Mouse (Mus musculus): ENCODE measurements around the gene Sbf1. TPM values are rescaled to one million over a fixed set of nuclear protein-coding genes. Genes with fewer than 3 reads are reported as not detected.

The Sbf1 gene
- total RNA-seq, 2 experiments from 2014 or later: 205 to 212 TPM

DNA sequence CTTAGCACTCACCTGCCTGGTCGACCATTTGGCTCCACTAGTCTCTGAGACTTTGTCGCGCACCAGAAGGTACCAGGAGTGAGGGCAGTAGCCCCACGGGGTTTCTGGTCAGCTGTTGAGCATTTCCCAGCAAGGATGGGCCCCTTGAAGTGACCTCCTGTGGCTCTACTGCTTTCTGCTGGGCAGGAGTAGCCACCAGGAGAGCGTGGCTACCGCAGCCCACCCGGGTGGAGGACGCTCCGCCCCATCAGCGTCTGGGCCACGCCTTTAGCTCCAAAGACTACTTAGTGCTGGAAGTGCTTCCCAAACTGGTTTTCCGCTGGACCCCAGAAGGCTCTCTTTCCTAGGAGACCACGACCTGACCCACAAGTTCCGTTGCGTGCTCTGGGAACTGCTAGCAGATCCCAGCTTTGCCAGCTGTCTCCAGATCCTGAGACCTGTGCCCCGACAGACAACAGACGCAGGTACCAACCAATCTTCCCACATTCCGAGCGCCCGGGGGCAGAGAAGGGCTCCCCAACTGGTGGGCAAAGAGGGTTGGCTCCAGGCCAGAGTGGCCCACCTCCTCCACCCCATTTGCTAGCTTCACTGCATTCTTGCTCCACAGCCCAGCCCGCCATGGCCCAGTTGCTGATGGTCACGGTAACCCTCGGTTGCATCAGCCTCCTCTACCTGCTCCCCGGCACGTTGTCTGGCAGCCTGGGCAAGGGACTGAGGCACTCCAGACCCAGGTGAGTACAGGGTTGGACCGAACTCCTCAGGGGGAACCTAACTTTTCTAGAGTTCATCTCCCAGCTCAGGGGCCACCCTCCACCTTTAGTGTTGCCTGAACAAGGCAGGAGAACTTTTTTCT, 7.8 kb upstream of the Sbf1 start, which contains the start of gene Adm2:
Gene Adm2 (plus strand): TSS at position 51 of the 853 bp plus-strand sequence.
- intact Hi-C loops (cut with DNase I): no loop called here
- no peak for DNase-seq (ENCODE audit: low spot score in 2 of 2)

GRCm38 (mm10) chr15:89321264-89321663, 6.2 kb upstream of the Sbf1 start:
- intact Hi-C loops (cut with DNase I): no loop called here

DNA sequence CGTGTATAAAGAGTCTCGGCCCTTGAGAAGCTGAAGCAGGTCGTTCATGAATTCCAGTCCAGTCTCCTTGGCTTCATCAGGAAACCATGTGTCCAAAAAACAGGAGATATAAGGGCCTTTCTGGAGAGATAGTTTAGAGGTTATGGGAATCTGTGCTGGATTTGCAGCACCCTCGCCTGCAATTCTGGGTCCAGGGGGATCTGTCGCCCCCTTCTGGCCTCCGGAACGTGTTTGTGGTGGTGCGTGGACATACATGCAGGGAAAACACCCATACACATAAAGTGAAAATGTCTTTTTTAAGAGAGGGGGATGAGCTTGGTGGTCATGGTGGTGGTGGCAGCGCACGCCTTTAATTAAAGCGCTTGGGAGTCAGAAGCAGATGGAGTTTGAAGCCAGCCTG, 1.0 kb upstream of the Sbf1 start:
- DNase-seq (ENCODE audit: low spot score in 2 of 2): no peak
- intact Hi-C loops (cut with DNase I): no loop called here

More at GRCm38 (mm10) chr15:89321264-89321663, 6.2 kb upstream of the Sbf1 start:
- DNase-seq (ENCODE audit: low spot score in 2 of 2): no peak

- DNase-seq (ENCODE audit: low spot score in 2 of 2): peak in 1 of 2 experiments; percentile 41
- intact Hi-C loops (cut with DNase I): loop anchor here (2.0 kb wide), 1 partner anchor 40 kb away; the partner anchor contains the start of genes Lmf2 and Ncaph2
Observed at GRCm38 (mm10) chr15:89314511-89315189, 461 bp downstream of the Sbf1 start.

- intact Hi-C loops (cut with DNase I): loop anchor here (2.0 kb wide), 1 partner anchor 41 kb away; the partner anchor contains the start of genes Lmf2 and Ncaph2
- DNase-seq (ENCODE audit: low spot score in 2 of 2): no peak
Observed at GRCm38 (mm10) chr15:89314107-89314506, 1.0 kb downstream of the Sbf1 start.

GRCm38 (mm10) chr15:89313359-89313758, 1.8 kb downstream of the Sbf1 start:
- no peak for DNase-seq (ENCODE audit: low spot score in 2 of 2)
- intact Hi-C loops (cut with DNase I): no loop called here

DNA sequence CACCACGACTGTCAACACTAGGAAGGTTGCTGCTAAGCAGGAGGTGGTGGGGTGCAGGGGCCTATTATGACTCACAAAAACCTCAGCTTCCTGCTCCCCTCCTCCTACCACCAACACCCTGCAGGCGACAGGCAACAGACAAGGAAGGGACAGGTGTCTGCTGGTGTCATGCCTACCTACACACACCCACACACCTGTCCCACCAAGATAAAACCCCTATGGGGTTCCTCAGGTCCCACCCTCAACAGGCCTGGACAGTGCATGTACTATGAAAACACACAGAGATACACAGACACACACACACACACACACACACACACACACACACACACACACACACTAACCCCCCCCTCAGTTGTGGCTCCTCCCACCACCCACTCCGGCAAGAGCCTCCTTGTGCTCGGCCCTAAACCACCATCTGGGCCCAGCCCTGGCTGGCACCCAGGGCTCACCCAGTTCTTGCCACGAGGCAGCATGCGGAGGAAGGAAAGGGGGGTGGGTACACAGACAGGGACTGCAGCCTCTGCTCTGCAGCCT, 5.1 kb downstream of the Sbf1 start:
- intact Hi-C loops (cut with DNase I): no loop called here
- peak; percentile 38 to 81 for DNase-seq (ENCODE audit: low spot score in 2 of 2)

DNA sequence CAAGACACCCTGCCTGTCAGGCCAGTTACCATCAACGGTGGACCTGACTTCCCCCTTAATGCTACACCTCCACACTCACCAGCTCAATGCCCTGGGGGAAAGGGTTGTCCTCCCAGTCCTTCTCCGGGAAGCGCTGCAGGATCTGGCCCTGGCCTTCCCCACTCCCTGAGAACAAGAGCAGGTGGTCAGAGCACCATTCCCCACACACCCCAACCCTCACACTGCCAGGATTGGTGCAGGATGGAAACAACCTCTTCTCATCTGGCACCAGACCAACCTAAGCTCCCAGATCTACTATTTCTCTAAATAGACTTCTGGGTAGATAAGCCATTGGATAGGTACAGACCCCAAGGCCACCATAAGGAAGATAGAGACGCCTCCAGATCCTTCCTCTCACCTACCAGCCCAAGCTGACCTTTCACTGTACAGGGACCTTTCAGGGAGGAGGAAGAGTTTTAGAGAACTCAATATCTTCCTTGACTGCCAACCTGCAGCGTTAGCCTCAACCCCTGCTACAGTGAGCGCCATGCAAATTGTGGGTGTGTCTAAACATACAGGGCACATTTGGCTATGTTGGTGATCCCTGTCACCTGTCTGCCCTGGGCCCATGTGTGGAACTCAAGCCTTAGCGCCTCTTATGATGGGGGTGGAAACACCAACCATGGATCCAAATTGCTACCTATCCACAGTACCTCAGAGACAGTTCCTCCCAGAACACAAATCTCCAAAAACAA, 6.5 kb downstream of the Sbf1 start:
- DNase-seq (ENCODE audit: low spot score in 2 of 2): peak in 1 of 2 experiments; percentile 6
- intact Hi-C loops (cut with DNase I): no loop called here

GRCm38 (mm10) chr15:89307461-89307860, 7.7 kb downstream of the Sbf1 start:
- intact Hi-C loops (cut with DNase I): no loop called here
- DNase-seq (ENCODE audit: low spot score in 2 of 2): peak in 1 of 2 experiments; percentile 1

DNA sequence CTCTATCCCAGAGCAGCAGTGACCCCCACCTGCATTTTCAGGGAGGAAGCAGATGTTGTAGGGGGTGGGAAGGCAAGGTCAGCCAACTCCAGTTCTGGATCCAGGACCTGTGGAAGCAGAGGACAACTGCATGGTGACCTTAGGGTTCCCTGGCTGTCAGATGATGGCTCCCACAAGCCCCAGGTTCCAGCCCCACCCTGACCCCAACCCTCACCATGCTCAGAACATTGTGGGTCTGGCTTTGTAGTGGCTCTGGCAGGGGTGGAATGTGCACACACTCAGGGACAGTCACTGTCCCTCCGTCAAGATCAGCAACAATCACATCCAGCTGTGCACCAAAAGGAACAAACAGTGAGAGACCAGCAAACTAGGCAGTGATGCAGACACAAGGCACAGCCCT, 9.1 kb downstream of the Sbf1 start:
- DNase-seq (ENCODE audit: low spot score in 2 of 2): no peak
- intact Hi-C loops (cut with DNase I): no loop called here

DNA sequence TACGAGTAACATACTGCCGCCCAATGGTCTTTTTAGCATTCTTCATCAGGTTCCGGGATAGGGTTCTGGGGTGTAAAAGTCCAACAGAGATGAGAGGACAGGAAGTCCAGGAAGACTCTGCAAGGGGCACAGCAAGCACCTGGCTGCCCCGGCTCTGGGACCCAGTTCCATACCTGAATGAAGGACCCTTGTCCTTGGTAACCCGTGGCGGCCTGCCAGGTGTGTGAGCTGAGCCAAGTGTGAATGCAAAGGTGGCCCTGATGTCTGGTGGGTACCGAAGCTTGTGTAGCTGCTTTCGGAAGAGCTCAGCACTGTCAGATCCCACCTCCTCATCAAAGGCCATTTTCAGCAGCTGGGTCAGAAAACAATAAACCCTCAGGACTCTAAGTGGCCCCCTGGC, 14.5 kb downstream of the Sbf1 start:
- no peak for DNase-seq (ENCODE audit: low spot score in 2 of 2)
- intact Hi-C loops (cut with DNase I): no loop called here

DNA sequence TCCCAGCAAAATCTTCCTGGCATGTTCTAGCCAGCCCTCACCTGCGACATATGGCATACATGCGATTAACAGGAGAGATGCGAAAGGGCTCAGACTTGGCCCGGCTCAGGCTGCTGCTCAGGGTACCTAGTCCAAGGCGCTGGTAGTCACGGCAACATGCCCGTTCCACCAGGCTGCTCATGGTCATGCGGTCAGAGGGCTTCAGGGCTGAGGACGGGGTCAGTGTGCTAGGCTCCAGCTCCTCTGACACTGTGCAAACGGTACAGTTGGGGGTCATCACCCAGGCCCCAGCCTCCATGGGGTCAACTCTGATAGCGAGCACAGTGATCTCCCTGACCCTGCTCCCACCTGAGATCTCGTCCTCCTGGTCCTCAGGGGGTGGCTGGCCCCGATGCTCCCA, 14.9 kb downstream of the Sbf1 start:
- intact Hi-C loops (cut with DNase I): no loop called here
- DNase-seq (ENCODE audit: low spot score in 2 of 2): no peak

DNA sequence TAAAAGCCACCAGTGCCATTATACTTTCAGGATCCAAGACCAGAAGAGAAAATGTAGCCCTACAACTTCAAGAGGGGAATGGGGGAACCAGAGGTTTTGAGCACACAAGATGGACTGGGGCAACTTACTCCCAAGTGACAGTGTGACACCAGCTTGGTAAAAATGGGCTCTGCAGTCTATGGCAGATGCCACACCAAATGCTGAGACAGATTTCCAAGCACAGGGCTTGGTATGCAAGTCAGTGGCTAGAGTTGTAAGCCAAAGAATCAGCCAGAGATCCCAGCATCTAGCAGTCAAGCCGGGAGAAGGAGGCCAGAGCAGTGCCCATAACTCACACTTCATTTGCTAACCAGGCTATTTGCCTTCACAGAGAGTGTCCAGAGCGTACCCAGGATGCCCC, 17.4 kb downstream of the Sbf1 start:
- intact Hi-C loops (cut with DNase I): no loop called here
- no peak for DNase-seq (ENCODE audit: low spot score in 2 of 2)

DNA sequence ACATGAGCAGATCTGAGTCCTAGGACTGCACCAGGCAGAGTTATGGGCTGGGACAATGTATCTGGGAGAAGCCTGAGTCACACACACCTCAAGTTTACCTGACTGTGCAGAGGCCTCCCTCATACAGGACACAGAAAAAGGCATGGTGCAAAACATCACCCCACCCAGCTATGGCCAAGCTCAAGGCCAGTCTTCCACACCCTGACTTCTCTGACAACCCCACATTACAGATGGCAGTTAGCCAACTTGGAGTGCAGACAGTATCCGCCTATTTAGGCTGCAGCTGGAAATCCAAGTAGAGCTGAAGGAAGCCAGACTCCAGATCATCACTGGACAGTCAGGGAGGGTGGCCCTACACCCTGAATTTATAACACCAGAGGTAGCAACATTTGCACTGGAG, 18.6 kb downstream of the Sbf1 start:
- intact Hi-C loops (cut with DNase I): no loop called here
- DNase-seq (ENCODE audit: low spot score in 2 of 2): no peak

- intact Hi-C loops (cut with DNase I): no loop called here
- DNase-seq (ENCODE audit: low spot score in 2 of 2): no peak
Observed at GRCm38 (mm10) chr15:89295580-89296165, 19.4 kb downstream of the Sbf1 start.

DNA sequence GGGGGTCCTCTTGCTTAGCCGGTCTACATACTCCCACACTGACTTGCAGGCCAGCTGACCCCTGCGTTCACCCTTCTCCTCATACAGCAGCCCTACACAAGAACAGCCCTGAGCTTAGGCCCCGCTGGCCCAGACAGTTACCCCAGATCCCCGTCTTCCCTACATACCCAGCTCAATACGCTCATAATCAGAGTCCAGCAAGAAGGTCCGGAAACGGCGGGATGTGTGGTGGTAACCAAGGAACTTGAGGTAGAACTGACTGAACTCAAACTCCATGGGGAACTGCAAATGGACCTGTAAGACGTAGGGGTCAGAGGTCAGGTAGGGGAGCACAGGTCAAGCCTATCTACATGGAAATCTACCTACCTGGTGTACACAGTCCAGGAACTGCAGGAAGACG, 21.3 kb downstream of the Sbf1 start:
- no peak for DNase-seq (ENCODE audit: low spot score in 2 of 2)
- intact Hi-C loops (cut with DNase I): no loop called here

DNA sequence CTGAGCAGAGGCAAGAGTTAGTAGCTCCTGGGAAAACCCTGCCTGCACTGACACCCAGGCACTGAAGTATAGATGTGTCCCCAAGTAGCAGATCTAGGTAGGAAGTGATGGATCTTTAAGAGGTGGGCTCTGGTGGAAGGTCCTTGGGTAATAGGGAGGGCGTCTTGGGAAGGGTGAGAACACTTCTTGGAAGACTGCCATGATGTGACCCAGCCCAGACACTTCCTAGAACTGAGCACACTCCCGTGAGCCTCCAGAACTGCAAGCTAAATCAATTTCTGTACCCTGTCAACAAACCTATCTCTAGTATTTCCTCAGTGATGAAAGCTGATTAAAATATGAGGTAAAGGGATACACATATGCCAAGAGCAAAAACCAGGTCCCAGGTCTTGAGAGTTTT, 22.3 kb downstream of the Sbf1 start:
- no peak for DNase-seq (ENCODE audit: low spot score in 2 of 2)
- intact Hi-C loops (cut with DNase I): no loop called here

DNA sequence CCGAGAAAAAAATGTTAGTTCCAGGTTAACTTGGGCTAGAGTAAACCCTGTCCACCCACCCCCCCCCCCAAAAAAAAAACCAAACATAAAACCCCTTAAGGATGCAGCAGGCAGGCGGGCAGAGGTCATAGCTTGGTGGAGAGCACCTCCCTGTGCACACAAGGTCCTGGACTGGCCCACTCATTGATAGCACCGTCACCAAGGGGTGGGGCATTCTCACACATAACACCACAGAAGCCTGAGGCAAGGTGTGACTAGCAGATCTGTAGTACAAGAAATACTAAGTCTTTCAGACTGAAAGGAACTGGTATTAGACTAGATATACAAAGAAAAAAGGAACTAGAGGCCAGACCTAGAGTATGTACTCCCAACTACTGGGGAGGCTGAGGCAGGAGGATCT, 23.6 kb downstream of the Sbf1 start:
- intact Hi-C loops (cut with DNase I): no loop called here
- DNase-seq (ENCODE audit: low spot score in 2 of 2): no peak

DNA sequence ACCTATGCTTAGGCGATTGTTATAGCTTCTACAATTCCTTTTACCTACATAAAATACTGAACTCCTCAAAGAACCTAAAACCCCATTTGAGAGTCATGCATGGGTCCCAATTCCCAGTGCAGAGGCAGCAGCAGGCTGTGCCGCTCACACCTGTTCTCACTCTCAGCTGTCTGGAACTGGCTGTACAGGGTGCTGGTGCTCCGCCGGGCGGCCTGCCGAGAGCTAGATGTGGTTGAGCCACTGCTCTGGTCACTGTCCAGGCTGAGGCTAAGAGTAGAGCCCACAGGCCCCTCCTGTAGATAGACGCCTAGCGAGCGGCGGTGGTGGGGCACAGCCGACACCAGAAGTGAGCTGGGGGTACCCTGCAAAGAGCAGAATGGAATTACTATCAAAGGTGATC, 25.7 kb downstream of the Sbf1 start:
- DNase-seq (ENCODE audit: low spot score in 2 of 2): no peak
- intact Hi-C loops (cut with DNase I): no loop called here
